Mouse (Mus musculus): ENCODE measurements around the gene Dzip1.

DNA sequence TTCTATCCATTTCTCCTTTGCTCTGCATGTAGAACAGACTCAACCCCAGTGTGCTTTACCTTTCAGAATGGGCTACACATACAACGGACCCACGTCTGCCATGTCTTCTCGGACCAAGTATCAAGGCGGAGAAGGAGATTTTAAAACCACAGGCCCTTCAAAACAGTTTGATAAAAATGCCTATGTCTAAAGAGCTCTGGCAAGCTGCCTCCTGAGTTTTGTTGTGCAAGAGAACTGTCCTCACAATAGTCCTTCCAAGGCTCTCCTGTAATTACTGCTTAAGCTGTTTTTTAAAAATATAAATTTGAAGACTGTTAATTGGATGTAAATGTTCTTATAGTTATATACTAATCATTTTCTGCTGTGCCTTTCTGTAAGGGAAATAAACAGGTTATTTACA lies 51.1 kb downstream of the Dzip1 start:
- TF ChIP-seq POLR2A (IDR thresholded peaks at IDR 0.05; ENCODE audit: control insufficient read depth, extremely low read depth, insufficient read depth, low read length, poor library complexity) (no peak), CTCF (IDR thresholded peaks at IDR 0.05; ENCODE audit: borderline replicate concordance, control insufficient read depth, extremely low read depth, insufficient read depth, low read length, poor library complexity) (no peak)

All from thymus, adult 2 months (tissue).